Mouse (Mus musculus) liver, embryonic 14.5 days (tissue): ENCODE measurements at regions not wholly inside any gene's neighbourhood (a gene's known extent, or its start where the extent isn't known, plus 50 kb on each side); places are given as distances from the start of the nearest gene placed in this dataset.

Source experiments
- ATAC-seq: fragments of 200-750 bp; cut with Nextera tagmentation; 2 replicates; pipeline ENCODE4 v1.8.0; 2017; ENCODE audit warnings: moderate number of reproducible peaks, mild to moderate bottlenecking, moderate library complexity; ENCODE audit not compliant: insufficient read depth
- DNase-seq, 3 experiments: peaks; one replicate each; pipeline ENCODE4 v3.0.0-alpha.2; 2012 to 2013; ENCODE audit warnings: low read depth in 3 of 3, low spot score in 3 of 3
- H3K27ac ChIP-seq: fragments of 300-500 bp; sonication (generic); 2 replicates; pipeline ENCODE4 v1.5.1; 2014; ENCODE audit warnings: moderate library complexity, mild to moderate bottlenecking, control low read depth, inconsistent platforms
- H3K27me3 ChIP-seq: fragments of 300-500 bp; sonication (generic); 2 replicates; pipeline ENCODE4 v1.6.1; 2014; ENCODE audit warnings: mild to moderate bottlenecking, low read length, moderate library complexity; ENCODE audit not compliant: control insufficient read depth, insufficient read depth
- H3K36me3 ChIP-seq: fragments of 300-500 bp; sonication (generic); replicated peaks from 2 replicates; pipeline ENCODE4 v1.6.1; 2014; ENCODE audit warnings: low read depth; ENCODE audit not compliant: control insufficient read depth, insufficient read depth
- H3K4me1 ChIP-seq, 2 experiments: fragments of 200-500 bp in 1 of 2; fragments of 300-500 bp in 1 of 2; sonication (generic) in 1 of 2; replicated peaks; 2 replicates each; pipeline ENCODE4 v1.6.1; 2012 to 2014; ENCODE audit warnings: antibody characterized with exemption in 1 of 2, inconsistent platforms in 1 of 2, low read length in 1 of 2; ENCODE audit not compliant: control insufficient read depth in 2 of 2, insufficient read depth in 2 of 2
- H3K4me2 ChIP-seq: fragments of 300-500 bp; sonication (generic); 2 replicates; pipeline ENCODE4 v1.6.1; 2014; ENCODE audit warnings: low read depth, mild to moderate bottlenecking, control low read depth, moderate library complexity
- H3K4me3 ChIP-seq, 2 experiments: fragments of 200-500 bp in 1 of 2; fragments of 300-500 bp in 1 of 2; sonication (generic) in 1 of 2; 2 replicates each; pipeline ENCODE4 v1.5.1; 2012 to 2014; ENCODE audit warnings: low read depth in 2 of 2, low read length in 2 of 2, mild to moderate bottlenecking in 2 of 2, control low read depth in 1 of 2, inconsistent platforms in 1 of 2, moderate library complexity in 1 of 2; ENCODE audit not compliant: insufficient read depth in 1 of 2
- H3K9ac ChIP-seq: fragments of 300-500 bp; sonication (generic); replicated peaks from 2 replicates; pipeline ENCODE4 v1.6.1; 2014; ENCODE audit warnings: mild to moderate bottlenecking, control low read depth, moderate library complexity
- H3K9me3 ChIP-seq: fragments of 300-500 bp; sonication (generic); 2 replicates; pipeline ENCODE4 v1.6.1; 2016; ENCODE audit warnings: low read length, mixed read lengths; ENCODE audit not compliant: control insufficient read depth
- CTCF ChIP-seq: IDR thresholded peaks from 2 replicates; pipeline ENCODE4 v1.5.1; 2016; ENCODE audit warnings: antibody characterized with exemption, low read depth, control low read depth
- EP300 ChIP-seq: IDR thresholded peaks from 2 replicates; pipeline ENCODE4 v1.6.1; 2016; ENCODE audit warnings: antibody characterized with exemption, low read depth
- WGBS: fragments of 180-500 bp; shearing (Covaris S2); extraction: QIAGEN DNeasy Blood & Tissue Kit; methylation state at CpG from one replicate; pipeline ENCODE4 v1.1.7; 2014; ENCODE audit not compliant: insufficient replicate concordance; 5-methylcytosine and 5-hydroxymethylcytosine counted together

DNA sequence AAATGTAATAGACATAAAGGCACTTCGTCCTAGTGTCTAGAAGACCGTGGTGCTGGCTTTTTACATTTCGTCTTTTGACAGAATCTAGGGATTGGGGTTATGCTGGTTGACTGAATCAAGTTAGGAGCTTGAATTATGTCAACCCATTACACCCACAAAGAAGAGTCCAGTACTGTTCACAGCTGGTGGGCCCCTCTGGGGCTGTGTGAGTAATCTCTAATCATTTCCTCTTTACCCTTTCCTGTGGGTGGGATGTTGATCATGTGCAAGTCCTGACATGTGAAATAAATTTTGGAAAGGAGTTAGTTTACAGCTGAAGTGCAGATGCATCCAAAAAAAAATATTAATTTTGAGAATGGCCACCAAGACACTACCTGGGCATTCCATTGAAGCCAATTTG is 390.3 kb upstream of the Mctp2 start:
- Histone ChIP-seq H3K9ac (no peak overlapping the region), H3K4me3 (no peak overlapping the region), H3K27me3 (no peaks in the 10 kb centered on the region), H3K9me3 (no peaks in the 10 kb centered on the region), H3K27ac (no peak overlapping the region), H3K4me1 (no peaks in the 10 kb centered on the region), H3K4me2 (no peak overlapping the region), H3K36me3 (no peaks in the 10 kb centered on the region)
- no peak for TF ChIP-seq CTCF
- TF ChIP-seq EP300: no peak
- ATAC-seq (no peak), DNase-seq (no peak)
- 44% methylated on average over 3 of the region's 3 CpGs for WGBS

DNA sequence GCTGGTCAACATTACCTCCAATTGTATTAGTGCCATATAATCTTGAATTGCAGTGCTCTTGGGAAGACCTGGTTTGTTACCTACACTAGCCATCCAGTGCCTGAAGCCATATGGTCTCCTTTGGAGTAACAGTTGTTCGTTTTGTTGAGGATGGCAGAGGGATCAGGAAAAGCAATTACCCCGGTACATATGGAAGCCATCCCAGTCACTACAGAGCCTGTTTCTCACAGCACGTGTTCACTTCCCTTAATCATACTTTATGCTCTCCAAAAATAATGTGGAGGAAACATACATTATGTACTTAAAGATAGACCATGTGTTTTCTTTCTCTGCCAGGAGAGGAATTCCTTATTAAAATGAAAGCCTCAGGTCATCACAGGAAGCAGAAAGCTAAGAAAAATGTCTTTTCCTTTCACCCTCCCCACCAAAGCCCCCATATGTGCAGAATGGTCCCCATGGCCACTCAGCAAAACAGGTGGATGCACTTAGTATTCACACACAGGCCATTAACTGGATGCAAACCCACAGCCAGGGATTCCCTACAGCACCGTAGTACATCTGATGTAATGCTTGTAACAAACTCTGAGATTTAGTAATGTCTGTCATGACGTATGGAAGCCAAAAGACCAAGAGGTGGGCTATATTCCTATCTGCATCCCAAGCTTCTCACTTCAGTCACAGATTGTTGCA is 397.4 kb upstream of the Mctp2 start:
- TF ChIP-seq CTCF: no peak
- no peak for TF ChIP-seq EP300
- Histone ChIP-seq H3K4me1 (no peaks in the 10 kb centered on the region), H3K27me3 (no peaks in the 10 kb centered on the region), H3K4me2 (no peak overlapping the region), H3K36me3 (no peaks in the 10 kb centered on the region), H3K27ac (no peak overlapping the region), H3K4me3 (no peak overlapping the region), H3K9me3 (no peaks in the 10 kb centered on the region), H3K9ac (no peak overlapping the region)
- no peak for DNase-seq
- WGBS: 59% methylated on average over 5 of the region's 5 CpGs
- ATAC-seq: no peak

DNA sequence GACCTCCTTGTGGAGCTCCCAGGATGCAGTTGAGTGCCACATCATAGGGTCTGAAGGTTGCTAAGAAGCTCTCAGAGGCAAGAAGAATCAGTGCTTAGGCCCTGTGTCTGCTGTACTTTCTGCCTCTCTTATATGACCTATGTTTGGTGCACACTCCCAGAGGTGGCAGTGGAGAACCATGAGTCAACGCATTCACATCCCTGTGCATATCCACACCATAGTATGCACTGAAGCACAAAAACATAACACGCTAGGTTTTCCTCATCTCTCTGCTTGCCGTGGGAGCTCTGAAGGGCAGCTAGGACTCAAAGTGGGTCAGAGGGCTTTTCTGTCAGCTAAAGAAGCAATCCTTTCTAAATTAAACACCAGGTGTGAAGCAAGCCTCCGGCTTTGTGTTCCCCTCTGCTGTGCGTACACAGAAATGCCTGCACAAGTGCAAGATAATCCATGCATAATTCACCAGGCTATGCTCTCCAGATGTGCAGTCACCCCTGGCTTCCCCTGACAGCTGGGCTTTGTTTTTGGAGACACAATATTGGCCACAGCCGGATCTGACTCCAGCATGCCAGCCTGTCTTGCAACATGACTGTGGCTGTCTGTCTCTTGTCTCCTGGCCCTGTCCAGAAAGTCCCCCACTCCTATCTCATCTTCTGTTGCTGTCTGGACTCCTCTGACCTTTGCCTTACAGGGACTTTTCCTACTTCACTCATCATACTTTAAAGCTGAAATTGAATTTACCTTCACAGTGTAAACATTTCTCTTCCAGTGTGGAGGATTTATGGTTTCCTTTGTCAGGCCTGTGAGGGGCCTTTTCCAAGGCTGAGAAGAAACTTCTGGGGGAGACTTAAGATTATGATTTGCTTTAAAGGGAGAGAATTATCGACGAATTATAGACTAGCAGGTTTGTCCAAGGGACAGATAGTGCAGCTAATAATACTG is 405.1 kb upstream of the Mctp2 start:
- Histone ChIP-seq H3K4me3 (no peak overlapping the region), H3K4me1 (no peaks in the 10 kb centered on the region), H3K9me3 (no peaks in the 10 kb centered on the region), H3K36me3 (no peaks in the 10 kb centered on the region), H3K27ac (no peak overlapping the region), H3K9ac (no peak overlapping the region), H3K4me2 (no peak overlapping the region), H3K27me3 (no peaks in the 10 kb centered on the region)
- DNase-seq: no peak
- 58% methylated on average over 8 of the region's 8 CpGs for WGBS
- no peak for ATAC-seq
- TF ChIP-seq EP300 (no peak), CTCF (no peak)

DNA sequence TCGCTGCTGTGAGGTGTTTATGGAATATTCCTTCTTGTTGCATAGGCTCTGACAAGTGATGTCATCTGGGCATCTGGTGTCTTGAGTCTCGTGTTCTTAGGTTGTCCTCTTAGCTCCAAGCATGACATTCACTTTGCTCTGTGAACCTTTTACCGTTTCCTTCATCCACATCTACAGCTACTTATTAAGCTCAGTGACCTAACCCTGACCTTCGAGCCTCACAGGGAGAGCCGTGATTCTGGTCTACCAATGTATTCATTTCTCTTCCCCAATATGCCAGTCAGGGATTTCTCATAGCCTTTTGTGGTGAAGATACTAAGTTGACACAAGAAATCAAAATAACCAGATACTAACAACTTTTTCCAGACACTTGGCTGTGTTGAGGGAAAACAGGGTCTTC is 409.0 kb upstream of the Mctp2 start:
- TF ChIP-seq EP300: no peak
- TF ChIP-seq CTCF: no peak
- H3K4me3 ChIP-seq: no peak overlapping the region
- no peak for ATAC-seq
- H3K9ac ChIP-seq: no peak overlapping the region
- no peak overlapping the region for H3K27ac ChIP-seq
- H3K4me1 ChIP-seq: no peaks in the 10 kb centered on the region
- H3K9me3 ChIP-seq: no peaks in the 10 kb centered on the region
- H3K27me3 ChIP-seq: no peaks in the 10 kb centered on the region
- H3K36me3 ChIP-seq: no peaks in the 10 kb centered on the region
- no peak overlapping the region for H3K4me2 ChIP-seq
- 55% methylated on average over 5 of the region's 5 CpGs for WGBS
- no peak for DNase-seq

DNA sequence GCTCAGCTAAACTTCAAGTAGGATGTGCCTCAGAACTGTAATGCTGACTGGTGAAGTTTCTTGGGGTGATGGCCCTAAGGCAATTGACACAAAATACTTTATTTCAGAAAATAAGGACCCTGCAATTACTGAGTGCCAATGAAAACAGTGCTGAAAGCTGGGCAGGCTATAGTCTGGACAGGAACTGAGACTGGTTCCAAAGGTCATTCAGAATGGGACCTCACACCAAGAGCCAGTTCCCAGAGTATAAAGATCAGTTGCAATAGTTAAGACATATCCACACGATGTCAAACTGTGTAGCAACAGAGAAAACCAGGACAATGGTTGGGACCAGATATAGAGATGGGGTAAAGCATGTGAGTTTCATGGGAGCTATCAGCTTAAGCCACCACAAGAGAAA is 409.6 kb upstream of the Mctp2 start:
- TF ChIP-seq CTCF: no peak
- TF ChIP-seq EP300: no peak
- Histone ChIP-seq H3K4me1 (no peaks in the 10 kb centered on the region), H3K27ac (no peak overlapping the region), H3K4me3 (no peak overlapping the region), H3K27me3 (no peaks in the 10 kb centered on the region), H3K9me3 (no peaks in the 10 kb centered on the region), H3K9ac (no peak overlapping the region), H3K36me3 (no peaks in the 10 kb centered on the region), H3K4me2 (no peak overlapping the region)
- DNase-seq (no peak), ATAC-seq (no peak)
- WGBS: 32% methylated on average over 1 of the region's 1 CpGs
